8 mouse cellular contexts compared by ENCODE assay signal in the genomic region with DNA sequence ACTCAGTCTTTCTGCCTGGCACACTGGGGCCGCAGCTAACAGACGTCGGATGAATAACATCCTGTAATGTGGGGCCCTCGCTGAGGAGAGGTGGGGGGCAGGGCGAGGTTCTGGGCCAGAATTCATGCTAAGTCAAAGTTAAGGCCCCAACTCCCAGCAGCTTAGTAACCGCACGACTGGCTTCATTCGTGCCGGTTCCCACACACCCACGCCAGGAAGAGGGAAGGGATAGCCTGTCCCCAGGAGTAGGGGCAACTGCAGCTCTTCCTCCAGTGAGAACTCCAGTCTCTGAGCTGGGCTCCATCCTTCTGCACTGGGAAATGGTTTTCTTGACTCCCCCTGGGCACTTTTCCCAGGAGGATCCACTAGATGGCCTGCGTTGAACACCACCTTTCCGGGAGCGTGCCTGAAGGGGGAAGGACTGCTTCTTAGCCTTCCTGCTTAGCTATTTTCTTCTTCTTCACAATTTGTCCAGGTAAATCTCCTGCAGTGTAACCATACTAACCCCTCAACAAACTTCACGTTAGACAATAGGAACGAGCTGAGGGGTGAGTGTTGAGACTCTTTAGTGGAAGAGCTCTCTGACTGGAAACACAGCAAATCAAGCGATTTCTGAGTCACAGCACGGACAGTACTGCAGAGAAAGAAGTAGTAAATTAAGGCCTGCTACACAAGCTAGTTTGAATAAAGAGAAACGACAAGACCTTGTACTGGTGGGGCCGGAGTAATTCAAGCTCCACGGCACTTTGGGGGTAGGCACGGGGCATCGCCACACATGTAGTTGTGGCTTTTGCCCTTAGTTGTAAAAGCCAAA. TPM values are rescaled to one million over a fixed set of nuclear protein-coding genes. Genes with fewer than 3 reads are reported as not detected.
DNase-seq lines count a peak whose midpoint lies in the region; ATAC-seq and TF ChIP-seq lines count a peak whose summit lies in the region.

No protein-coding gene starts in this region.

- peaks cover 18% of the 10 kb centered on the region for H3K27me3 ChIP-seq in E14TG2a.4 (ENCODE audit: insufficient read depth, low read length)
- no peaks in the 10 kb centered on the region for H3K27me3 ChIP-seq in forebrain, postnatal 0 days (ENCODE audit: insufficient read depth, low read length)
- no peaks in the 10 kb centered on the region for H3K27me3 ChIP-seq in hindbrain, embryonic 11.5 days (ENCODE audit: control insufficient read depth, insufficient read depth, low read length)
- no peaks in the 10 kb centered on the region for H3K27me3 ChIP-seq in lung, embryonic 14.5 days (ENCODE audit: insufficient read depth, low read length)

- no peaks in the 10 kb centered on the region for H3K36me3 ChIP-seq in E14TG2a.4 (ENCODE audit: insufficient read depth, low read length)
- H3K36me3 ChIP-seq in forebrain, postnatal 0 days (ENCODE audit: insufficient read depth), result no peaks in the 10 kb centered on the region
- no peaks in the 10 kb centered on the region for H3K36me3 ChIP-seq in hindbrain, embryonic 11.5 days (ENCODE audit: control insufficient read depth, insufficient read depth, low read length)
- no peaks in the 10 kb centered on the region for H3K36me3 ChIP-seq in lung, embryonic 14.5 days (ENCODE audit: insufficient read depth)

- peak overlapping the region; percentile 2; the same call in 1 of the 2 replicates for H3K4me3 ChIP-seq in E14TG2a.4 (replicated peaks; ENCODE audit: low read length)
- H3K4me3 ChIP-seq in forebrain, postnatal 0 days (ENCODE audit: low read depth, low read length), result no peak overlapping the region
- no peak overlapping the region for H3K4me3 ChIP-seq in hindbrain, embryonic 11.5 days (ENCODE audit: low read depth, low read length)
- peak overlapping the region; percentile 3 for H3K4me3 ChIP-seq in lung, embryonic 14.5 days (ENCODE audit: low read depth, low read length)
- no peak overlapping the region for H3K4me3 ChIP-seq in olfactory bulb, adult 2 months (ENCODE audit: insufficient read depth, low read depth, low read length)

- 5% methylated on average over 22 of the region's 22 CpGs for WGBS in forebrain, postnatal 0 days
- WGBS in hindbrain, embryonic 11.5 days, result 4% methylated on average over 22 of the region's 22 CpGs
- 3% methylated on average over 22 of the region's 22 CpGs for WGBS in lung, embryonic 14.5 days
- 3% methylated on average over 22 of the region's 22 CpGs for WGBS in olfactory bulb, adult 2 months

- peak overlapping the region; percentile 4; the same call in 1 of the 2 replicates for H3K27ac ChIP-seq in forebrain, postnatal 0 days (ENCODE audit: low read depth, low read length)
- no peak overlapping the region for H3K27ac ChIP-seq in hindbrain, embryonic 11.5 days (ENCODE audit: low read depth, low read length)
- peak overlapping the region; percentile 97 for H3K27ac ChIP-seq in lung, embryonic 14.5 days (ENCODE audit: low read depth)
- peak overlapping the region; percentile 63 for H3K27ac ChIP-seq in olfactory bulb, adult 2 months (ENCODE audit: insufficient read depth, low read depth, low read length)

- no peak overlapping the region for H3K9ac ChIP-seq in forebrain, postnatal 0 days
- peak overlapping the region; percentile 28; the same call in 1 of the 2 replicates for H3K9ac ChIP-seq in hindbrain, embryonic 11.5 days (ENCODE audit: low read depth, low read length)
- peak overlapping the region; percentile 38; the same call in 1 of the 2 replicates for H3K9ac ChIP-seq in lung, embryonic 14.5 days

- peak; percentile 78 for ATAC-seq in forebrain, postnatal 0 days
- ATAC-seq in hindbrain, embryonic 11.5 days (ENCODE audit: low FRiP score), result peak; percentile 25; the same call in 1 of the 2 replicates
- peak; percentile 55 for ATAC-seq in lung, embryonic 14.5 days (ENCODE audit: insufficient read depth)

- DNase-seq in cerebellum, adult 11 months, result peak; percentile 65
- peak; percentile 81 for DNase-seq in forebrain, postnatal 0 days
- peak; percentile 67 for DNase-seq in hindbrain, embryonic 11.5 days (ENCODE audit: low spot score)
- DNase-seq in layer of hippocampus, adult 9-10 months (ENCODE audit: low spot score), result peak; percentile 48
- DNase-seq in lung, embryonic 14.5 days, result peak; percentile 90
- DNase-seq in thymus, postnatal 25 days, result peak; percentile 65

- peaks cover 9% of the 10 kb centered on the region; the same call in 1 of the 2 replicates for H3K9me3 ChIP-seq in E14TG2a.4 (ENCODE audit: low read length)
- no peaks in the 10 kb centered on the region for H3K9me3 ChIP-seq in forebrain, postnatal 0 days (ENCODE audit: low read length)
- H3K9me3 ChIP-seq in hindbrain, embryonic 11.5 days (ENCODE audit: control insufficient read depth, low read length), result no peaks in the 10 kb centered on the region
- H3K9me3 ChIP-seq in lung, embryonic 14.5 days (ENCODE audit: low read depth, low read length), result no peaks in the 10 kb centered on the region

- H3K4me2 ChIP-seq in forebrain, postnatal 0 days (ENCODE audit: low read depth), result peak overlapping the region; percentile 27
- H3K4me2 ChIP-seq in hindbrain, embryonic 11.5 days (replicated peaks; ENCODE audit: low read depth, low read length), result peak overlapping the region; percentile 27; the same call in 1 of the 2 replicates
- H3K4me2 ChIP-seq in lung, embryonic 14.5 days, result peak overlapping the region; percentile 61

- TF ChIP-seq POLR2A in olfactory bulb, adult 2 months (IDR thresholded peaks at IDR 0.05; ENCODE audit: insufficient read depth, low read depth, low read length), result no peak

- H3K4me1 ChIP-seq in E14TG2a.4 (replicated peaks; ENCODE audit: low read depth, low read length), result peaks cover 30% of the 10 kb centered on the region
- H3K4me1 ChIP-seq in forebrain, postnatal 0 days (ENCODE audit: insufficient read depth), result no peaks in the 10 kb centered on the region
- peaks cover 5% of the 10 kb centered on the region; the same call in 1 of the 2 replicates for H3K4me1 ChIP-seq in hindbrain, embryonic 11.5 days (replicated peaks; ENCODE audit: control insufficient read depth, insufficient read depth, low read length)
- peaks cover 32% of the 10 kb centered on the region for H3K4me1 ChIP-seq in lung, embryonic 14.5 days (ENCODE audit: insufficient read depth)
- peaks cover 8% of the 10 kb centered on the region for H3K4me1 ChIP-seq in olfactory bulb, adult 2 months (ENCODE audit: control insufficient read depth, insufficient read depth, low read length)

- peak; percentile 24 for TF ChIP-seq CTCF in E14TG2a.4 (conservative IDR thresholded peaks at IDR 0.05; ENCODE audit: low read length)
- TF ChIP-seq CTCF in forebrain, postnatal 0 days (IDR thresholded peaks at IDR 0.05; ENCODE audit: low read depth), result peak; percentile 81
- peak; percentile 79 for TF ChIP-seq CTCF in lung, embryonic 14.5 days (IDR thresholded peaks at IDR 0.05; ENCODE audit: low read depth)
- TF ChIP-seq CTCF in olfactory bulb, adult 2 months (IDR thresholded peaks at IDR 0.05; ENCODE audit: insufficient read depth, low read depth, low read length), result no peak

RNA-seq across cellular contexts. Expression of gene Rfx8, which starts 40.6 kb away (rescaled TPM):
- 0.52 TPM in 1 of 2 replicates, not detected in the other for total RNA-seq in forebrain, postnatal 0 days (2014; rRNA removed)
- polyA plus RNA-seq in forebrain, postnatal 0 days (2015; fragmentation: Nextera tagmentation; extraction: Ambion mirVana), result 0.22 and 0.34 TPM in 2 replicates
- polyA plus RNA-seq in hindbrain, embryonic 11.5 days (2014; fragmentation: Nextera tagmentation; extraction: Ambion mirVana), result 0.31 and 0.42 TPM in 2 replicates
- 0.24 and 0.27 TPM in 2 replicates for polyA plus RNA-seq in lung, embryonic 14.5 days (2014; fragmentation: Nextera tagmentation; extraction: Ambion mirVana)
- not detected in 2 replicates for polyA plus RNA-seq in olfactory bulb, adult 2 months (2012; ENCODE audit: insufficient read depth, insufficient read length, low replicate concordance, missing spikeins)

RNA-seq across cellular contexts. Expression of gene Gm3646, which starts 43.7 kb away (rescaled TPM):
- not detected in 2 replicates for total RNA-seq in forebrain, postnatal 0 days (2014; rRNA removed)
- polyA plus RNA-seq in forebrain, postnatal 0 days (2015; fragmentation: Nextera tagmentation; extraction: Ambion mirVana), result not detected in 2 replicates
- polyA plus RNA-seq in hindbrain, embryonic 11.5 days (2014; fragmentation: Nextera tagmentation; extraction: Ambion mirVana), result not detected in 2 replicates
- not detected in 2 replicates for polyA plus RNA-seq in lung, embryonic 14.5 days (2014; fragmentation: Nextera tagmentation; extraction: Ambion mirVana)
- polyA plus RNA-seq in olfactory bulb, adult 2 months (2012; ENCODE audit: insufficient read depth, insufficient read length, low replicate concordance, missing spikeins), result not detected in 2 replicates

Comparison
In these comparisons a context has a peak if more than half of its experiments do, and no peak if none do; other contexts are left out.
1. H3K4me3 ChIP-seq: peak in E14TG2a.4 (single experiment) and lung, embryonic 14.5 days (single experiment); none in forebrain, postnatal 0 days (single experiment), hindbrain, embryonic 11.5 days (single experiment) and olfactory bulb, adult 2 months (single experiment).
2. ATAC-seq: peak in every context shown above with its lines; median percentile 78 in forebrain, postnatal 0 days; 55 in lung, embryonic 14.5 days; 25 in hindbrain, embryonic 11.5 days.
3. Peak in every context shown above with its lines, with median percentiles within 50 percentile points of each other: DNase-seq and H3K4me2 ChIP-seq.